Mouse (Mus musculus) stomach, postnatal 0 days (tissue): ENCODE data around the gene Grm8. TPM values are rescaled to one million over a fixed set of nuclear protein-coding genes. Genes with fewer than 3 reads are reported as not detected.

Experiments used
- ATAC-seq: fragments of 200-750 bp; cut with Nextera tagmentation; 2 replicates; pipeline ENCODE4 v1.8.0; 2017; ENCODE audit not compliant: low FRiP score, low TSS enrichment
- DNase-seq: peaks from one replicate; pipeline ENCODE4 v3.0.0-alpha.2; 2016; ENCODE audit warnings: low spot score
- H3K27ac ChIP-seq: fragments of 300-500 bp; sonication (generic); replicated peaks from 2 replicates; pipeline ENCODE4 v1.5.1; 2014; ENCODE audit warnings: mild to moderate bottlenecking, control low read depth
- H3K27me3 ChIP-seq: fragments of 300-500 bp; sonication (generic); 2 replicates; pipeline ENCODE4 v1.6.1; 2014; ENCODE audit warnings: low read length; ENCODE audit not compliant: control insufficient read depth, insufficient read depth
- H3K36me3 ChIP-seq: fragments of 300-500 bp; sonication (generic); 2 replicates; pipeline ENCODE4 v1.6.1; 2014; ENCODE audit warnings: low read length, mixed read lengths; ENCODE audit not compliant: control insufficient read depth, insufficient read depth
- H3K4me1 ChIP-seq: fragments of 300-500 bp; sonication (generic); replicated peaks from 2 replicates; pipeline ENCODE4 v1.6.1; 2014; ENCODE audit warnings: antibody characterized with exemption; ENCODE audit not compliant: control insufficient read depth, insufficient read depth
- H3K4me2 ChIP-seq: fragments of 300-500 bp; sonication (generic); replicated peaks from 2 replicates; pipeline ENCODE4 v1.6.1; 2014; ENCODE audit warnings: low read depth, mild to moderate bottlenecking, control low read depth, moderate library complexity
- H3K4me3 ChIP-seq: fragments of 300-500 bp; sonication (generic); 2 replicates; pipeline ENCODE4 v1.5.1; 2014; ENCODE audit warnings: low read depth, low read length, control low read depth
- H3K9ac ChIP-seq: fragments of 300-500 bp; sonication (generic); 2 replicates; pipeline ENCODE4 v1.6.1; 2014; ENCODE audit warnings: mild to moderate bottlenecking, low read length, control low read depth, mixed read lengths
- H3K9me3 ChIP-seq: fragments of 300-500 bp; sonication (generic); 2 replicates; pipeline ENCODE4 v1.6.1; 2016; ENCODE audit warnings: low read length; ENCODE audit not compliant: control insufficient read depth
- CTCF ChIP-seq: IDR thresholded peaks from 2 replicates; pipeline ENCODE4 v1.5.1; 2016; ENCODE audit warnings: antibody characterized with exemption, low read depth, mild to moderate bottlenecking, moderate library complexity
- EP300 ChIP-seq: optimal IDR thresholded peaks from 2 replicates; pipeline ENCODE3; 2016; ENCODE audit warnings: antibody characterized with exemption
- WGBS: fragments of 180-500 bp; shearing (Covaris S2); extraction: QIAGEN DNeasy Blood & Tissue Kit; methylation state at CpG from one replicate; pipeline ENCODE4 v1.1.7; 2014; 5-methylcytosine and 5-hydroxymethylcytosine counted together
- polyA plus RNA-seq: library from polyadenylated mRNA; unstranded; fragments of >200 nt; fragmentation: Nextera tagmentation; extraction: Ambion mirVana; gene quantifications from 2 replicates; pipeline ENCODE4 v1.2.1, GENCODE M21; 2015

Grm8 gene
- polyA plus RNA-seq, 1 experiment from 2014 or later = 0.22 TPM

DNA sequence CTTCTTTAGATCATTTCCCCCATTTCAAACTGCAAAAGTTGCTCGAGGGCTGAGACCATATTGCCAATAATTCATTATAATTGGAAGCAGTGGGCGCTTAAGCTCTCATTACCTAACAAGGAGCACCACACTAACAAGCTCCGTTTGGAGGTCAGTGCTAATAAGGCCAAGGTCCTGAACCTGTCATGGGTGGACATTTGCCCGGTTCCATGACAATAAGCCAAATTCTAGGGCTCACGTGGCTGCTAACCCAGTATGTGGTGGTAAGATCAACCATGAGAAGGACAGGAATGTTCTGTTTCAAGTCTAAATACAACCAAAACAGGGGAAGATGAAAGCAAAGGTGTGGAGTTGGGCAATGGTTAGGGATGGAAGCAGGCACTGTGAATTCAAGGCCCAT lies 322.2 kb downstream of the Grm8 start:
- no peak overlapping the region for H3K4me3 ChIP-seq
- H3K9me3 ChIP-seq = no peaks in the 10 kb centered on the region
- no peak overlapping the region for H3K4me2 ChIP-seq
- no peak overlapping the region for H3K9ac ChIP-seq
- DNase-seq = no peak
- no peaks in the 10 kb centered on the region for H3K36me3 ChIP-seq
- H3K27me3 ChIP-seq = no peaks in the 10 kb centered on the region
- TF ChIP-seq EP300 (no peak), CTCF (no peak)
- H3K27ac ChIP-seq = no peak overlapping the region
- WGBS = 81% methylated on average over 5 of the region's 5 CpGs
- ATAC-seq = no peak
- H3K4me1 ChIP-seq = no peaks in the 10 kb centered on the region

- no peak for ATAC-seq
Observed at GRCm38 (mm10) chr6:27809996-27810395, 325.0 kb downstream of the Grm8 start.

GRCm38 (mm10) chr6:27806741-27807140 lies 328.2 kb downstream of the Grm8 start:
- no peak overlapping the region for H3K9ac ChIP-seq
- H3K4me1 ChIP-seq = no peaks in the 10 kb centered on the region
- TF ChIP-seq EP300 = no peak
- TF ChIP-seq CTCF = no peak
- ATAC-seq = no peak
- no peak for DNase-seq
- no peak overlapping the region for H3K4me3 ChIP-seq
- no peaks in the 10 kb centered on the region for H3K27me3 ChIP-seq
- no peak overlapping the region for H3K4me2 ChIP-seq
- no peaks in the 10 kb centered on the region for H3K36me3 ChIP-seq
- no peak overlapping the region for H3K27ac ChIP-seq
- no peaks in the 10 kb centered on the region for H3K9me3 ChIP-seq

More at GRCm38 (mm10) chr6:27809996-27810395, 325.0 kb downstream of the Grm8 start:
- no peaks in the 10 kb centered on the region for H3K36me3 ChIP-seq
- no peaks in the 10 kb centered on the region for H3K27me3 ChIP-seq
- WGBS = 88% methylated on average over 6 of the region's 6 CpGs
- H3K4me3 ChIP-seq = no peak overlapping the region
- no peak overlapping the region for H3K9ac ChIP-seq
- no peak for DNase-seq
- TF ChIP-seq CTCF = no peak
- no peak for TF ChIP-seq EP300
- H3K27ac ChIP-seq = no peak overlapping the region
- no peak overlapping the region for H3K4me2 ChIP-seq
- no peaks in the 10 kb centered on the region for H3K4me1 ChIP-seq
- no peaks in the 10 kb centered on the region for H3K9me3 ChIP-seq

GRCm38 (mm10) chr6:27800881-27801572 lies 334.0 kb downstream of the Grm8 start:
- WGBS = 58% methylated on average over 6 of the region's 6 CpGs
- H3K27me3 ChIP-seq = no peaks in the 10 kb centered on the region
- no peak for DNase-seq
- ATAC-seq = no peak
- no peaks in the 10 kb centered on the region for H3K4me1 ChIP-seq
- no peak overlapping the region for H3K9ac ChIP-seq
- H3K4me2 ChIP-seq = no peak overlapping the region
- H3K27ac ChIP-seq = no peak overlapping the region
- no peaks in the 10 kb centered on the region for H3K9me3 ChIP-seq
- H3K36me3 ChIP-seq = no peaks in the 10 kb centered on the region
- TF ChIP-seq EP300 (no peak), CTCF (no peak)
- no peak overlapping the region for H3K4me3 ChIP-seq

DNA sequence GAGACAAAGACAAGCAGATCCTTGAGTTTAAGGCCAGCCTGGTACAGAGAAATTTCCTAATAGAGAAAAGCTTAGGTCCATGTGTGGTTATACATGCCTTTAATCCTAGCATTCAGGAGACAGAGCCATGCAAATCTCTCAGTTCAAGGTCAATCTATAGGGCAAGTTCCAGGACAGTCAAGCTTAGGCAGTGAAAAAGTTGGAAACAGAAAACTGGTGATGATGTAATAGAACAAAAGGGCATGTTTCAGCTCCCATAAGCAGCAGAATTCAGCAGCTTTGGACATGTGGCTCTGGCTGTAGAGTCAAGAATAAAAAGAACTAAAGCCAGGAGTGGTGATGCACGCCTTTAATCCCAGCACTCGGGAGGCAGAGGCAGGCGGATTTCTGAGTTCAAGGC lies 336.2 kb downstream of the Grm8 start:
- TF ChIP-seq CTCF = no peak
- TF ChIP-seq EP300 = no peak
- no peaks in the 10 kb centered on the region for H3K36me3 ChIP-seq
- no peak for DNase-seq
- no peak overlapping the region for H3K9ac ChIP-seq
- H3K27ac ChIP-seq = no peak overlapping the region
- H3K9me3 ChIP-seq = no peaks in the 10 kb centered on the region
- H3K4me1 ChIP-seq = no peaks in the 10 kb centered on the region
- WGBS = 73% methylated on average over 3 of the region's 3 CpGs
- ATAC-seq = no peak
- no peak overlapping the region for H3K4me2 ChIP-seq
- H3K4me3 ChIP-seq = no peak overlapping the region
- no peaks in the 10 kb centered on the region for H3K27me3 ChIP-seq

- Histone ChIP-seq H3K27ac (no peak overlapping the region), H3K4me2 (no peak overlapping the region), H3K9me3 (no peaks in the 10 kb centered on the region), H3K4me1 (no peaks in the 10 kb centered on the region), H3K36me3 (no peaks in the 10 kb centered on the region), H3K9ac (no peak overlapping the region), H3K4me3 (no peak overlapping the region), H3K27me3 (no peaks in the 10 kb centered on the region)
- 92% methylated on average over 3 of the region's 3 CpGs for WGBS
- ATAC-seq (no peak), DNase-seq (no peak)
- no peak for TF ChIP-seq EP300
- TF ChIP-seq CTCF = no peak
Observed at GRCm38 (mm10) chr6:27789566-27789965, 345.4 kb downstream of the Grm8 start.
